Mouse (Mus musculus) megakaryocyte, embryonic 14.5 days (primary cell): Measurements from ENCODE around the gene Ifrd2.

ENCODE experiments used
- FLI1 ChIP-seq: IDR thresholded peaks from 2 replicates; pipeline ENCODE4 v1.6.1; 2012; ENCODE audit warnings: low read length, inconsistent platforms, mixed read lengths
- GATA1 ChIP-seq: IDR thresholded peaks from 3 replicates; pipeline ENCODE4 v1.6.1; 2012; ENCODE audit warnings: mixed read lengths, low read length, inconsistent platforms, borderline replicate concordance

DNA sequence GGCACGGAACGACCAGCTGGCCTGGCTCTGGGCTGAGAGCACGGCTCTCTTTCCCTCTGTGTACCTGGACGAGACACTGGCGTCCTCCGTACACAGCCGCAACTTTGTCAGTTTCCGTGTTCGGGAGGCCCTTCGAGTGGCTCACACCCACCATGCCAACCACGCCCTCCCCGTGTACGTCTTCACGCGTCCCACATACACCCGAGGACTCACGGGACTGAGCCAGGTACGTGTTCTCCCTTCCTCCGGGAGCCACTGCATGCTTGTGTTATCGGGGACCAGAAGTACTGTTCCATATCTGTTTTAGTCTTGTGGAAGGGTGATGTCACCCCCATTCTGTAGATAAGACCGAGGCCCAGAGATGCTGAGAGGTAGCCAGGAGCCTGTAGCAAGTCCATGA lies 16.6 kb upstream of the Ifrd2 start:
- TF ChIP-seq GATA1 (no peak), FLI1 (no peak)
